12 mouse cellular contexts compared by ENCODE assay signal in the genomic region with DNA sequence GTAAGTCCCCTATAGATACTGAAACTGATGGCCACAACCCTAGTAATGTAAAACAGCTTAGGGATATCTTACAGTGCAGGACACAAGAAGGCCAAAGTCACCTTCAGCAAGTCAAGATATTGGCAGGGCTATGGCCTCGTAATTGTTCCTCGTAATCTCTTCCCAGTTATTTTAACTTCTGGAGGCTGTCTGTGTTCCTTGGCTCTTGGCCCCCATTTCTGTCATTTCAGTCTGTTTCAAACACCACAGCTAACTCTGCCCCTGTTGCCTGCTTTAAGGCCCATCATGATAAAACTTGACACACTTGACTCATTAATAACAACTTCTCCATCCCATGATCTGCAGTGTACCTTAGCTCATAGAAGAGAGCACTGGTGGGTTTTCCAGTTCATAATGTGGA.
"Had no signal": no experiment of that assay in that cellular context is flagged by ENCODE, and none has a peak within 500 bp of the region (broad histone marks: within the 10 kb centered on the region; RNA-seq: fewer than 3 reads in every experiment).

No protein-coding gene starts in this region.

- H3K4me2 ChIP-seq: kidney, embryonic 15.5 days; limb, embryonic 15.5 days; liver, embryonic 12.5 days; lung, embryonic 14.5 days; midbrain, embryonic 13.5 days had no signal

- H3K4me3 ChIP-seq: kidney, embryonic 15.5 days; left cerebral cortex, adult 2 months; limb, embryonic 15.5 days; liver, embryonic 12.5 days; midbrain, embryonic 13.5 days had no signal

- H3K27ac ChIP-seq: kidney, embryonic 15.5 days; left cerebral cortex, adult 2 months; limb, embryonic 15.5 days; liver, embryonic 12.5 days; midbrain, embryonic 13.5 days had no signal

- H3K27me3 ChIP-seq: kidney, embryonic 15.5 days; limb, embryonic 15.5 days; liver, embryonic 12.5 days; midbrain, embryonic 13.5 days had no signal

- ATAC-seq: liver, embryonic 12.5 days; midbrain, embryonic 13.5 days had no signal

- DNase-seq: kidney, postnatal 14 days; lung, embryonic 14.5 days; lung, postnatal 10 days; right cerebral cortex, adult 18-20 months; spleen, adult 18-20 months; thymus, adult 18-20 months; thymus, postnatal 14 days had no signal

- H3K9ac ChIP-seq: kidney, embryonic 15.5 days; limb, embryonic 15.5 days; liver, embryonic 12.5 days; lung, embryonic 14.5 days; midbrain, embryonic 13.5 days had no signal

- H3K36me3 ChIP-seq: kidney, embryonic 15.5 days; limb, embryonic 15.5 days; liver, embryonic 12.5 days; midbrain, embryonic 13.5 days had no signal

- H3K4me1 ChIP-seq: liver, embryonic 12.5 days; midbrain, embryonic 13.5 days had no signal

- H3K9me3 ChIP-seq: kidney, embryonic 15.5 days; limb, embryonic 15.5 days; liver, embryonic 12.5 days; midbrain, embryonic 13.5 days had no signal
